Mouse (Mus musculus): ENCODE measurements at regions not wholly inside any gene's neighbourhood (a gene's known extent, or its start where the extent isn't known, plus 50 kb on each side); places are given as distances from the start of the nearest gene placed in this dataset.

DNA sequence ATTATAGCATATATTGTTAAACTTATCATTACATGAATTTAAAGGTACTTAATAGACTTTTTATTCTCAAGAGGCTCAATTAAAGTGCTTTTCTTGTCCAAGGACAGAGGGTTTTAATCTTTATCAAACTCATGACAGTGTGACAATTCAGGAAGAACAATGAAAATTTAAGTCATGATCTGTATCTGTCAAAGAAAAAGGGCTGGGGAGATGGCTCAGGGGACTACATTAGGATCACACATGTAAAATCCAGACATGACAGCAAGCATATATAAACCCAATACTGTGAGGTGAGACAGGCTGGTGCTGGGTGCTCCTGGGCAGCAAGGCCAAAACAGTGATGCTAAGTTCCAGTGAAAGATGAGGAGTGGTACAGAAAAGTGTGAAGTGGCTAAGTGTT, 327.3 kb upstream of the Aco1 start:
- no peak for TF ChIP-seq CTCF (conservative IDR thresholded peaks at IDR 0.05; ENCODE audit: low read length)
- no peak for TF ChIP-seq NANOG (IDR thresholded peaks at IDR 0.05; ENCODE audit: borderline replicate concordance, low read length)
- no peak for TF ChIP-seq POU5F1 (IDR thresholded peaks at IDR 0.05; ENCODE audit: borderline replicate concordance, low read length)
